Mouse (Mus musculus): Measurements from ENCODE around the gene Mcur1.
A peak's percentile ranks its signal among the peaks of the same experiment; 100 is the strongest.

Gene Mcur1

GRCm38 (mm10) chr13:43565346-43565745, 5.4 kb upstream of the Mcur1 start:
- peak; percentile 68 to 83 for DNase-seq (ENCODE audit: low spot score in 2 of 2)

- no peak for DNase-seq (ENCODE audit: low spot score in 2 of 2)
Measured at GRCm38 (mm10) chr13:43564733-43565132, 4.7 kb upstream of the Mcur1 start.

- no peak for DNase-seq (ENCODE audit: low spot score in 2 of 2)
Measured at GRCm38 (mm10) chr13:43562726-43563125, 2.7 kb upstream of the Mcur1 start.

- DNase-seq (ENCODE audit: low spot score in 2 of 2), result peak in 1 of 2 experiments; percentile 32
Measured at GRCm38 (mm10) chr13:43560458-43561411, 744 bp upstream of the Mcur1 start.

- no peak for DNase-seq (ENCODE audit: low spot score in 2 of 2)
Measured at GRCm38 (mm10) chr13:43558959-43559358, 1.0 kb downstream of the Mcur1 start.

DNA sequence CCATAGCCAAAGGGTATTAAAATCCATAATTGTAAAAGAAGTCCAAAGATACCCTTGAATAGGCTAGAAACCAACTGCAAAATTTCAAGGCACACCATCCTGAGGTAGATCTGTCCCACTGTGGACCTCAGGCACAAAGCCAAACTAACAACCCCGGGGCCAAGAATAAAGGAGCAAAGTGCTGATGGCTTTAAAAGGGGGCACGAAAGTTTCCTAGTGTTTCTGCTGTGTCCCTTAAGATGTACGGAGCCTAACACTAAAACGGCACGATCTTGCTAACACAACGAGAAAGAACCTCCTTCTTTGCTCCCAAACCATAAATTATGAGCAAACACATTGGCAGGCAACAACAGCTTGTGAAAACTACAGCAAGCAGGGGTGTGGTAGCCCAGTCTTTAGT, 1.6 kb downstream of the Mcur1 start:
- no peak for DNase-seq (ENCODE audit: low spot score in 2 of 2)

GRCm38 (mm10) chr13:43556913-43557542, 3.0 kb downstream of the Mcur1 start:
- no peak for DNase-seq (ENCODE audit: low spot score in 2 of 2)

GRCm38 (mm10) chr13:43555321-43555720, 4.7 kb downstream of the Mcur1 start:
- no peak for DNase-seq (ENCODE audit: low spot score in 2 of 2)

GRCm38 (mm10) chr13:43554827-43555226, 5.2 kb downstream of the Mcur1 start:
- DNase-seq (ENCODE audit: low spot score in 2 of 2), result peak in 1 of 2 experiments; percentile 28

GRCm38 (mm10) chr13:43550676-43551075, 9.3 kb downstream of the Mcur1 start:
- no peak for DNase-seq (ENCODE audit: low spot score in 2 of 2)

DNA sequence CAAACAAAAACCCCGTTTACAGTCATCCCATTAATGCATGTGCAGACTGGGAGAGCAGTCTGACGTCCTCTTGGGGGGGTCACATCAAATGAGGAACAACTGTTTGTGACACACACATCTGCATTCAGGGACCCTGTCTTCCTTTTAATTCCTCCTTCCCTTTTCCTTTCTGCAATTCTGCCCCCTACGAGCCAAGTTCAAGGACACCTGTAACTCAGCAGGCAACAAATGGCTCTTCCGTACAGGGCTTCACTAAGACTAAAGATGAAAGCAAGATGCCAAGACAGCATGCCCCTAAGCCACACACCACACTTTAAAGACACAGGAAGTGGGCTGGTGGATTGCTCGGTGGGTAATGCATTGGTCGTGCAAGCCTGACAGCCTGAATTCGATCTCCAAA, 10.1 kb downstream of the Mcur1 start:
- no peak for DNase-seq (ENCODE audit: low spot score in 2 of 2)

DNA sequence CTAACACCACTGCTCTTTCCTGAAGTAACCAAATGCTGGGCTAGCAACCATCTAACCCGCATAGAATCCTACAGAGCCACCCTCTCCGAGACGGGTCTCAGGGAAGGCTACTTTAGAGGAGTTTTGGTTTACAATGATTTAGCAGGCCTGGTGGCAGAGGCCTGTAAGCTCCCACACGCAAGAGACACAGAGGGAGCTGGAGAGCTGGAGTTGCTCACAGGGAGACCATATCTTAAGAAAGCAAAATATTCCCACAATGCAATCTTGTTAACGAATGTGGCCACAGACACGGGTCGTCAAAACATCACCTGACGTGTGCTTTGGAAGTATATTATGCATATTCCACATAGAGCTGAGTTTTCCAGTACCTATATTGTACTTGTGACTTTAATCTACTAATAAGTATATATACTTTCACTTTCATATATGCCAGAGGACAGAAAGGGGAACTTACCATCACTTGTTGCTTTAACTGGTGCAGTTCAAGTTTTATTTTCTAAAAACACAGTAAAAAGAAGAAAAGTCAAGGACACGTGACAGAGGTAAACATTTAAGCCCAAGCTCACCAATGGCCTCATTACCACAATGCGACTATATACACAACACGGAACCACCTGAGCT, 10.8 kb downstream of the Mcur1 start:
- DNase-seq (ENCODE audit: low spot score in 2 of 2), result no peak

DNA sequence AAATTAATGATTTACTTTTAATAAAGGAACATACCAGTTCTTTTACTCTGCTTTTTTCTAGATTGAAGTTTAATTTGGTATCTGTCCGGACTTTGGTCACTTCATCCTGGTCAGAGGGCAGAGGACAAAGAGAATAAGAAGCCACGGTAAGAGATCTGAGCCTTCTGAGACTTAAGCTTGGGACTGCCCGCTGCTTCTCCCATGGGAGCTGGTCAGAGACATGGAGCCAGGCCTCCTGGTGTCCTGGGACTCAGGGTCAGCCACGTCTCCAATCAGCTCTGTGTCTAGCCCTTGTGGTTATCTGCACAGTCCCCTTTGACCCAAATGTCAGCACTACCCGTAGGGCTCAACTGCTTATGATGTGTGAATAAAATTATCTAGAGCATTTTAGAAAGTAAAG, 11.4 kb downstream of the Mcur1 start:
- no peak for DNase-seq (ENCODE audit: low spot score in 2 of 2)

DNA sequence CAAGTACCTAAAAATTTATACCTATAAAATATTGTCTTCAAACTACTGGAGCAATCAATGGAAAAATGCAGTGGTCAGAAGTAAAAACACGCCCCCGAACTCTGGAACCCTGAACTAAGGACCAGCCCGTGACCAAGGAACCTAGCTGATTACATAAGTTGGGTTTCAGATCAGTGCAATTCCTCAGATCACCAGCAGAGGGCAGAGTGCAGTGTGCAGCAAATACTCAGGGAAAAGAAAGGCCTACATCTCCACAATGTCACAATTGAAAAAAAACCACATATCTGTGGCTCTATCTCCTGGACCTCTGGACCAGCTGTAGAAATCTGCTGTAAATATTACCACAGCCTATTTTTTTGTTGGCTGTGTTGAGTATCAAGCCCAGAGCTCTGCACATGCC, 13.1 kb downstream of the Mcur1 start:
- DNase-seq (ENCODE audit: low spot score in 2 of 2), result peak; percentile 62 to 84

GRCm38 (mm10) chr13:43540205-43540815, 19.7 kb downstream of the Mcur1 start:
- no peak for DNase-seq (ENCODE audit: low spot score in 2 of 2)

GRCm38 (mm10) chr13:43539409-43539808, 20.6 kb downstream of the Mcur1 start:
- no peak for DNase-seq (ENCODE audit: low spot score in 2 of 2)

DNA sequence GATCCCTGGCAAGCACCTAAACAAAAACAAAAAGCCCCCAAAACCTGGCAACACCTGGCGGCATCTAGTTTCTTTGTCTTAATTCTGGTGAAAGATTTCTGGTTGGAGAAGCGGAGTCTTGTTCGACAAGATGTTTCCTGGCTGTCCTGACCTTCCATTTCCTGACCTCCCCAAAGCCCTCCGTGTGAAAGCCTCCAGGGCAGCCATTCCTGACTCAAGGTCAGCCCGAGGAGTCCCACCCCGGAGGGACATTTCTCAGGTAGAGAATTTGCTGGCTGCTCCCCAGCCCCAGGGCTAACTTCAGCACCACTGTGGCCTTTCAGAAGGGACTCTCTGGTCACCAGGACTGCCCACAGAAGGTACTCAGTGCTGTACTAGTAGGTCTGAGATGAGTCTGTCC, 22.1 kb downstream of the Mcur1 start:
- no peak for DNase-seq (ENCODE audit: low spot score in 2 of 2)

GRCm38 (mm10) chr13:43534015-43534414, 26.0 kb downstream of the Mcur1 start:
- DNase-seq (ENCODE audit: low spot score in 2 of 2), result no peak

DNA sequence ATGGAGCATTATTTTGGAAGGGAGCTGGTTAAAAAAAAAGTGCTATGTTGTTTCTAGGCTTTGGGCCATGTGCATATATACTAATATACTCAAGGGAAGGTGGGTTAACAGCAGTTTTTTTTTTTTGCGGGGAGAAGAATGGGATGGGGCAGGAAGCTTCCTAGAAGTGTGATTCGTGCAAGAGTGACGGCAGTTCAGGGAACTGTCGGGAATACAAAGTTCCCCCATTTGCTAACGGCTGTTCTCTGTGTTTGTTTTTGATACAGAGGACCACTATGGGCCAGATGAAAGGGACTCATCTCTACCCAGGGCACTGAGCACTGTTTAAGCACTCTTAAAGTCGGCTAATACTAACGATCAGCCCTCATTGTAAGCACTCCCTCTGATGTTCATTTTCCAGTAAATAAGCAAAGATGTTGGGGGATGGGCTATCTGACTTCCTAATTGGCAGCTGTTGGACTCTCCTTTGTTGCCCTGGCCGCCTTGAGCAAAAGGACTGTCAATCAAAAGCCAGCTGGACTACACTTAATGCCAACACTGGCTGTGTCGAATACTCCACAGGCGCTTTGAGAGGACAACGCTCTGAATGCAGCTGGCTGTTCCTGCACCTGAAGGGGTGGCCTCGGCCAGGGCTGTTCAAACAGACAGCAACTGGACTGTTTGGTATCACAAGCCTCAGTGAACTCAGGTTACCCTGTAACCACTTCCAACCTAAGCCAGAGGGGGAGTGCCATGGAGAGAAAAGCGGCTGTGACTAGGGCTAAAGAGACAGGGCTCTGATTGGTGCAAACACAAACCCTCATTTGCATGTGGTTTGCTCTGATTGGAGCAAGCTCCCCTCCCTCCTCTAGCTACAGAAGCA, 28.9 kb downstream of the Mcur1 start:
- DNase-seq (ENCODE audit: low spot score in 2 of 2), result peak in 1 of 2 experiments; percentile 39

DNA sequence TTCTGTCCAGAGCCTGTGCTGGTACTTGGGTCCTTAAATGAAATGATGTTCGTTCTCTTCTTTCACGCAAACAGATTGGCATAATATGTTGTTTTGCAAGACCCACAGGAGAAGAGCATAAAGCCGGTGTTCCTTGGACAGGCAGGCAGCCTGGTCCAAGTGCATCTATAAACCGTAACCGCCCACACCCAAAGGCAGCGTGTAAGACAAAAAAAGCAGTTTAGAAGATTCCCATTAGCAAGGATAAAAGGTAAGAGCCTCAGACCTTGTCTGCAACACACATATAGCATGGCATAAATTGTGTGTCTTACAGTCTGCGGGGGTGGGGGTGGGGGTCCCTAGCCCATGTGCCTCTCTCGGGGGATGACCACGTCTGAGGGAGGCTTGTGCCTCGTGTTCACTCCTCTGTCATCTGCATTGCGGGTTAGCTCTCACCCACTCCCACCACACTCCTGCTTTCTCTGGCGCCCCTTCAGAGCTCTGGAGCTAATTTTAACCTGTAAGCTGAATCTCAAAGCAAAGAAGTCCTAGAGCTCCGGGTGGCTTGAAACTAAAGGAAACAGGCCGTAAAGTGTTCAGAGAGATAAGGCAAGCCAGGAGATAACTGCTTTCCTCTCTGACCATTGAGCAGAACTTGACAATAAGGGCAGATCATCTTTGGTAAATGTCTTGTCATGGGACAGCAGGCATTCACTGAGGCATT, 29.7 kb downstream of the Mcur1 start:
- DNase-seq (ENCODE audit: low spot score in 2 of 2), result no peak

GRCm38 (mm10) chr13:43526289-43526688, 33.7 kb downstream of the Mcur1 start:
- DNase-seq (ENCODE audit: low spot score in 2 of 2), result no peak
